Mouse (Mus musculus) liver, embryonic 16.5 days (tissue): ENCODE results near the gene Btbd9. TPM values are rescaled to one million over a fixed set of nuclear protein-coding genes. Genes with fewer than 3 reads are reported as not detected.

ENCODE experiments used
- ATAC-seq: fragments of 200-750 bp; cut with Nextera tagmentation; 2 replicates; pipeline ENCODE4 v1.8.0; 2017; ENCODE audit warnings: low read depth, mild to moderate bottlenecking, moderate number of reproducible peaks, moderate library complexity
- H3K27ac ChIP-seq: fragments of 300-500 bp; sonication (generic); 2 replicates; pipeline ENCODE4 v1.5.1; 2014; ENCODE audit warnings: mild to moderate bottlenecking, low read length
- H3K27me3 ChIP-seq: fragments of 300-500 bp; sonication (generic); 2 replicates; pipeline ENCODE4 v1.6.1; 2014; ENCODE audit warnings: low read depth, low read length, mixed read lengths; ENCODE audit not compliant: control insufficient read depth, insufficient read depth
- H3K36me3 ChIP-seq: fragments of 300-500 bp; sonication (generic); 2 replicates; pipeline ENCODE4 v1.6.1; 2014; ENCODE audit warnings: mild to moderate bottlenecking; ENCODE audit not compliant: control insufficient read depth, insufficient read depth
- H3K4me1 ChIP-seq: fragments of 300-500 bp; sonication (generic); 2 replicates; pipeline ENCODE4 v1.6.1; 2014; ENCODE audit warnings: low read depth, low read length, mixed read lengths; ENCODE audit not compliant: control insufficient read depth
- H3K4me2 ChIP-seq: fragments of 300-500 bp; sonication (generic); 2 replicates; pipeline ENCODE4 v1.6.1; 2014; ENCODE audit warnings: low read depth, low read length, mixed read lengths
- H3K4me3 ChIP-seq: fragments of 300-500 bp; sonication (generic); 2 replicates; pipeline ENCODE4 v1.5.1; 2014; ENCODE audit warnings: low read depth, mild to moderate bottlenecking, low read length
- H3K9ac ChIP-seq: fragments of 300-500 bp; sonication (generic); 2 replicates; pipeline ENCODE4 v1.6.1; 2014; ENCODE audit warnings: low read depth, low read length
- H3K9me3 ChIP-seq: fragments of 300-500 bp; sonication (generic); replicated peaks from 2 replicates; pipeline ENCODE4 v1.6.1; 2016; ENCODE audit warnings: low read length; ENCODE audit not compliant: control insufficient read depth
- WGBS: fragments of 180-500 bp; shearing (Covaris S2); extraction: QIAGEN DNeasy Blood & Tissue Kit; methylation state at CpG from one replicate; pipeline ENCODE4 v1.1.7; 2014; ENCODE audit not compliant: insufficient replicate concordance; 5-methylcytosine and 5-hydroxymethylcytosine counted together
- polyA plus RNA-seq: library from polyadenylated mRNA; unstranded; fragments of >200 nt; fragmentation: Nextera tagmentation; extraction: Ambion mirVana; gene quantifications from 2 replicates; pipeline ENCODE4 v1.2.1, GENCODE M21; 2015

Gene Btbd9
- polyA plus RNA-seq, 1 experiment from 2014 or later = 13.2 TPM

- H3K4me3 ChIP-seq = no peak overlapping the region
- 69% methylated on average over 6 of the region's 6 CpGs for WGBS
- no peak overlapping the region for H3K9ac ChIP-seq
- H3K27ac ChIP-seq = no peak overlapping the region
- H3K27me3 ChIP-seq = no peaks in the 10 kb centered on the region
- no peak for ATAC-seq
- no peaks in the 10 kb centered on the region for H3K4me1 ChIP-seq
- no peak overlapping the region for H3K4me2 ChIP-seq
- no peaks in the 10 kb centered on the region for H3K36me3 ChIP-seq
- no peaks in the 10 kb centered on the region for H3K9me3 ChIP-seq
These were observed 111.1 kb downstream of the Btbd9 start for GRCm38 (mm10) chr17:30465060-30465762.

GRCm38 (mm10) chr17:30464240-30464745 lies 112.0 kb downstream of the Btbd9 start:
- no peaks in the 10 kb centered on the region for H3K4me1 ChIP-seq
- H3K27me3 ChIP-seq = no peaks in the 10 kb centered on the region
- 61% methylated on average over 5 of the region's 5 CpGs for WGBS
- no peak overlapping the region for H3K27ac ChIP-seq
- H3K4me2 ChIP-seq = no peak overlapping the region
- no peaks in the 10 kb centered on the region for H3K36me3 ChIP-seq
- H3K9ac ChIP-seq = no peak overlapping the region
- no peaks in the 10 kb centered on the region for H3K9me3 ChIP-seq
- no peak for ATAC-seq
- H3K4me3 ChIP-seq = no peak overlapping the region

GRCm38 (mm10) chr17:30460727-30461349 lies 115.5 kb downstream of the Btbd9 start:
- Histone ChIP-seq H3K4me2 (no peak overlapping the region), H3K27me3 (no peaks in the 10 kb centered on the region), H3K9me3 (no peaks in the 10 kb centered on the region), H3K4me3 (no peak overlapping the region), H3K4me1 (no peaks in the 10 kb centered on the region), H3K9ac (no peak overlapping the region), H3K27ac (no peak overlapping the region), H3K36me3 (no peaks in the 10 kb centered on the region)
- no peak for ATAC-seq
- WGBS = 63% methylated on average over 2 of the region's 2 CpGs

DNA sequence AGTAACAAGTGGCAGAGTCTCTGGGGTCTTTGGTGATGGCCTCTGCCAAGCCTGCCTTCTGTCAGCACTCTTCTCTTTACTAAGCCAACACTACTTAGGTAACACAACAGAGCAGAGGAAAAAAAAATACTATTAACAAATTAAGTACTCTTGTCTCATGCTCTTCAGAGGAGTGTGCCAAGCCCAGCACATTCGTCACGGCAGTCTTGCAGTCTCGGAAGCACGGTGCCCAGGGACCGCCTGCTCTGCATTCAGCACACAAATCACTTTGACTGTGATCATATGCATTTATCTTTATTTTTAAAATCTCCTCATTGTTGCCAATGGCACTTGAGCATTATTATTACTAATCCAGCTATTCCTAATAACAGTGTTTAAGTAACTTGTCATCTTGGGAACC lies 116.6 kb downstream of the Btbd9 start:
- ATAC-seq = no peak
- Histone ChIP-seq H3K36me3 (no peaks in the 10 kb centered on the region), H3K4me3 (no peak overlapping the region), H3K27ac (no peak overlapping the region), H3K4me1 (no peaks in the 10 kb centered on the region), H3K9me3 (no peaks in the 10 kb centered on the region), H3K9ac (no peak overlapping the region), H3K27me3 (no peaks in the 10 kb centered on the region), H3K4me2 (no peak overlapping the region)
- 88% methylated on average over 5 of the region's 5 CpGs for WGBS

DNA sequence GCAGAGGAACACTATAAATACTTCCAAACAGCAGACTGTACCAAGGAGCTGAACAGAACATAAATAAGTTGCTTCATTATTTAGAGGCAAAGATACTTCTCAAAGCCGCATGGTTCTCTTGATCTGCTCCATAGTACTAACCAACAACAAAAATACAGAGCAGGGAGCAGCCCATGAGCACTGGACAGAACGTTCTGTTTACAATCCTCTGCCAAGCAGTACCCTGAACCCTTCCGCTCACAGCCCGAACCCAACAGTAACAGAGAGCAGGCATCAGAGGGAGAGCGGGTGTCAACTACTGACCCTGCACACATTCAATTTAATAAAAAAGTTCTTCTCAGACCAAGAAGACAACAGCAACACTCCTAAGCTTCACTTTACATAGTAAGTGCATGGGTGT lies 117.4 kb downstream of the Btbd9 start:
- Histone ChIP-seq H3K4me3 (no peak overlapping the region), H3K27ac (no peak overlapping the region), H3K4me1 (no peaks in the 10 kb centered on the region), H3K4me2 (no peak overlapping the region), H3K27me3 (no peaks in the 10 kb centered on the region), H3K36me3 (no peaks in the 10 kb centered on the region), H3K9ac (no peak overlapping the region), H3K9me3 (no peaks in the 10 kb centered on the region)
- WGBS = 74% methylated on average over 5 of the region's 5 CpGs
- no peak for ATAC-seq

- no peaks in the 10 kb centered on the region for H3K27me3 ChIP-seq
- whole genome bisulfite sequencing = 59% methylated on average over 3 of the region's 3 CpGs
- H3K9ac ChIP-seq = no peak overlapping the region
- no peaks in the 10 kb centered on the region for H3K4me1 ChIP-seq
- no peak overlapping the region for H3K27ac ChIP-seq
- no peak overlapping the region for H3K4me2 ChIP-seq
- H3K36me3 ChIP-seq = no peaks in the 10 kb centered on the region
- no peaks in the 10 kb centered on the region for H3K9me3 ChIP-seq
- no peak for ATAC-seq
- no peak overlapping the region for H3K4me3 ChIP-seq
These were observed 118.0 kb downstream of the Btbd9 start for GRCm38 (mm10) chr17:30458301-30458700.

DNA sequence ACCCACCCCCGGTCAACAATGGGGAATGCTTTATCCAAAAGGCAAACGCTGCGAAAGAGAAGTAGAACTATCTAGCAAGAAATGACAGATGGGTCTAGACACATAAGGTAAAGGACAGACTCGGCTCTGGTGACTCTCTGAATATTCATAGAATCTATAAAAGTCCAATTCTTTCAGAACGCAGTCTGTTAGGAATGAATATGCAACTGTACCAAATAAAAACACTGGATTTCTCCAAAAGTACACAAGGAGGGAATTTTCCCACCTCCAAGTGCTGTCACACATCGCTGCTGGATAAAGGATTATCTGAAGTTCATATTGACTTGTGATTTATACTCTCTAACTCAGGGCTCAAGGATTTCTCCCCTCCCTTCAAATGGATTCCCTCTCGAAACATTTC lies 118.8 kb downstream of the Btbd9 start:
- H3K27ac ChIP-seq = no peak overlapping the region
- H3K4me3 ChIP-seq = no peak overlapping the region
- H3K9ac ChIP-seq = no peak overlapping the region
- no peaks in the 10 kb centered on the region for H3K36me3 ChIP-seq
- H3K4me2 ChIP-seq = no peak overlapping the region
- H3K9me3 ChIP-seq = no peaks in the 10 kb centered on the region
- H3K27me3 ChIP-seq = no peaks in the 10 kb centered on the region
- WGBS = 63% methylated on average over 7 of the region's 7 CpGs
- no peaks in the 10 kb centered on the region for H3K4me1 ChIP-seq
- ATAC-seq = no peak

- Histone ChIP-seq H3K9ac (no peak overlapping the region), H3K4me3 (no peak overlapping the region), H3K4me1 (no peaks in the 10 kb centered on the region), H3K27ac (no peak overlapping the region), H3K36me3 (no peaks in the 10 kb centered on the region), H3K9me3 (no peaks in the 10 kb centered on the region), H3K4me2 (no peak overlapping the region), H3K27me3 (no peaks in the 10 kb centered on the region)
- 68% methylated on average over 12 of the region's 12 CpGs for WGBS
- no peak for ATAC-seq
These were observed 120.0 kb downstream of the Btbd9 start for GRCm38 (mm10) chr17:30456293-30456692.

GRCm38 (mm10) chr17:30454862-30455243 lies 121.4 kb downstream of the Btbd9 start:
- H3K9me3 ChIP-seq = no peaks in the 10 kb centered on the region
- no peaks in the 10 kb centered on the region for H3K27me3 ChIP-seq
- 15% methylated on average over 3 of the region's 3 CpGs for WGBS
- no peak overlapping the region for H3K9ac ChIP-seq
- H3K4me1 ChIP-seq = no peaks in the 10 kb centered on the region
- H3K27ac ChIP-seq = no peak overlapping the region
- no peak overlapping the region for H3K4me2 ChIP-seq
- no peaks in the 10 kb centered on the region for H3K36me3 ChIP-seq
- ATAC-seq = no peak
- no peak overlapping the region for H3K4me3 ChIP-seq
